Mouse (Mus musculus) CH12.LX (cell line): ENCODE measurements at regions not wholly inside any gene's neighbourhood (a gene's known extent, or its start where the extent isn't known, plus 50 kb on each side); places are given as distances from the start of the nearest gene placed in this dataset.

ENCODE experiments used
- CTCF ChIP-seq, 2 experiments: IDR thresholded peaks in 1 of 2; conservative IDR thresholded peaks in 1 of 2; 2 replicates each; pipeline ENCODE4 v1.5.1; 2011 to 2012; ENCODE audit warnings: low read depth in 2 of 2, low read length in 2 of 2, improper control_type of control experiment in 1 of 2, inconsistent platforms in 1 of 2, mild to moderate bottlenecking in 1 of 2, moderate library complexity in 1 of 2
- MAZ ChIP-seq: IDR thresholded peaks from 2 replicates; pipeline ENCODE4 v1.6.1; 2012; ENCODE audit warnings: low read depth, mild to moderate bottlenecking, inconsistent platforms, low read length, improper control_type of control experiment, moderate library complexity
- POLR2A ChIP-seq: IDR thresholded peaks from 2 replicates; pipeline ENCODE4 v1.6.1; 2011; ENCODE audit warnings: low read depth, mild to moderate bottlenecking, improper control_type of control experiment, low read length
- SMC3 ChIP-seq: IDR thresholded peaks from 2 replicates; pipeline ENCODE4 v1.6.1; 2011; ENCODE audit warnings: low read depth, low read length, improper control_type of control experiment
- TCF12 ChIP-seq: IDR thresholded peaks from 2 replicates; pipeline ENCODE4 v1.6.1; 2014; ENCODE audit warnings: low read depth, mild to moderate bottlenecking, inconsistent platforms, low read length, improper control_type of control experiment

DNA sequence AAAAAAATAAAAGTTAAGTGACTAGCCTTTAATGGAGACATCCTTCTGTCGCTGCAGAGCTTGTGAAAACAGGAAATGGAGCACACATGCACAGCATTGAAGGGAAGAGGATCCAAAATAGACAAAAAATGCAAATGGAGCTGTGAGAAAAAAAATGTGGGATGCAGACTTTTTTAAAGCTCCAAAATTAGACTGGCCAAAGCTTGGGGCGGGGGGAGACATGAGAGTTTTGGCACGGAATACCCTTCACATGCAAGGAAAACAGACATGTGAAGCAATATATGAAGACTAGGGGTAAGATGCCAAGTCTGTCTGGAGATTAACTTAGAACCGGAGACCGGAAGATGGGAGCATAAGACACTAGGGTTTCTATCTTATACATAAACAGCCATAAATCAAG, 156.6 kb upstream of the Dapk1 start:
- TF ChIP-seq CTCF (conservative IDR thresholded peaks at IDR 0.05 in 1 of 2, IDR thresholded peaks at IDR 0.05 in 1 of 2; ENCODE audit: low read depth in 2 of 2, low read length in 2 of 2), result no peak
- no peak for TF ChIP-seq POLR2A
- TF ChIP-seq TCF12, result no peak
- no peak for TF ChIP-seq MAZ
- TF ChIP-seq SMC3, result no peak
